Mouse (Mus musculus) hindlimb bud, embryonic 11.5 days (tissue): ENCODE measurements around the gene Hist1h4f.
"Not testable (repeated sequence)": the region's sequence is repeated elsewhere in the genome, so short reads cannot be mapped to it uniquely, and the experiment has no call there.

Experiments
- DNase-seq: peaks from one replicate; pipeline ENCODE4 v3.0.0-alpha.2; 2012; ENCODE audit warnings: low read depth, low spot score; ENCODE audit errors: extremely low spot score

The Hist1h4f gene

GRCm38 (mm10) chr13:23555839-23556416 lies 4.5 kb upstream of the Hist1h4f start:
- no peak for DNase-seq

GRCm38 (mm10) chr13:23554925-23555838 lies 3.7 kb upstream of the Hist1h4f start:
- no peak for DNase-seq

DNA sequence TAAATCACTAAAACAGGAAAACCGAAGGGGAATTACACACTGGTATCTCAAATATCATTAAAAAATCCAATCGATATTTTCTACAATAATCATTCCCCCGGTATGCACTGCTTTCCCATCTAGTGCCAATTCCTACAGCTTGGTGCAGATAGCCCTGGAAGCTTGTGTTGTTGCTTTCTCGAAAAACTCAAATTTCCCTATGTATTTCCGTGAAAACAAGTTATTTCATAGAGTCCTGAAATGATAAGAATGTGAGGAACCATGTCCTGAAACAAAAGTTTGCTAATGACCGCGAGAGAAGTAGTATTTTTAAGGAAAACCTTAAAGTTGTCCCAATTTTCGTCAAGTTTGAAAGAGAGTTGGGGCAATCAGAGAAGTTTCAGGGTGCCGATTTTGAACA lies 2.9 kb upstream of the Hist1h4f start:
- DNase-seq = no peak

DNA sequence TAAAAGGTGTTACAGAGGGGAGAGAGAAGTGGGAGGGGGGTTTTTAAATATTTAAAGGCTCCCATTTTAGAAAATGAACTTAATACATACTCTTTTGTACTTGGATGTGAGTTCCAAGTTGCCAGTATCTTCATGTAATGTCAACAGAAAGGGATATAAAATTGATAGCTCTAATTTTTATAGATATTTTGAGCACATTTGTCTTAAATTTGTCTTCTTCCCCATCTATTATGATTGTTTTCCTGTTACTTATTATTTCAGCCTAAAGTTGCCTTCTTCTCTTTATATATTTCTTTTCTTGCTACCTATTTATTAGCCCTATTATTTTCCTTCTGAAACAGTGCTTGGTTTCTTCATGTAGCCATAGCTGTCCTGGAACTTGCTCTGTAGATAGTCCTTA lies 1.5 kb upstream of the Hist1h4f start, which contains the start of gene Hist1h1d:
Gene Hist1h1d (plus strand): TSS at position 301 of the 400 bp plus-strand sequence.
- no peak for DNase-seq

DNA sequence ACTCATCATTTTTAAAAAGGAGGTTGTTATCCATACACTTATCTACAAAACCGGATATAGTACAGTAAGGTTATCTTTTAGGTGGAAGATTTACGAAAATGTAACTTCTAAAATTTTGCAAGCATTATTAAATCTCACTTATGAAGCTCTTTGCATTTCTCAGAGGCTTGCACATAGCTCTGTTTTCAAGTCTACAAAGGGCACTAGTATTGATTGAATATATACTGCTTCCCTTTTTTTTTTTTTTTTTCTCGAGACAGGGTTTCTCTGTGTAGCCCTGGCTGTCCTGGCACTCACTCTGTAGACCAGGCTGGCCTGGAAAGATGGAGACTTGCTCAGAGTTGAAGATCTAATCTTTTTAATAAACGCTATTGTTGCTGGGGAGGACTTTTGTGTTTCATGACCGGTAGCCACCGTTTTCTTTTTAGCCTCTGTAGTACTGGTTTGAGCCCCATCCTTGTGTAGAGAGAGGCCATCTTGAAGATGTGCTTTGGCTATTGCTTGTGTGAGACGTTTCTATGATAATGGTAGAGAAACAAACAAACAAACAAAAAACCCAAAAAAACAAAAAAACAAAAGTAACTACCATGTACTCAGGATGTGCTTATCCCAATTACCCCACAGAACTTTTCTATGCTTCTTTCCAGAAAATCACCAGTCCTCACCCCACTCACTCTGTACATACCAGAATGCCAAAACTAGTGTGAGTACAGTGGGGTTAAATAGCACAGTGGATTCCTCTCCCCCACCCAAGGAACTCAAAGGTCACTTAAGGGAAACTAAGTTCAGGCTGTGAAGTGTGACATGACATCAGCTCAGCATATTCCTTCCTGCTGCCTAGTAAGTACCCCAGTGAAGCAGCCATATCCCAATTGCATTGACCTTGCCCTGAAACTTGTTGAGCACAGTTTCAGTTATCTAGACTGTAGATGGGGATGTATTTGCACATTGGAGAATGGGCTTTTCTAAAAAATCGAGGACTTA lies 775 bp upstream of the Hist1h4f start:
- DNase-seq = no peak

DNA sequence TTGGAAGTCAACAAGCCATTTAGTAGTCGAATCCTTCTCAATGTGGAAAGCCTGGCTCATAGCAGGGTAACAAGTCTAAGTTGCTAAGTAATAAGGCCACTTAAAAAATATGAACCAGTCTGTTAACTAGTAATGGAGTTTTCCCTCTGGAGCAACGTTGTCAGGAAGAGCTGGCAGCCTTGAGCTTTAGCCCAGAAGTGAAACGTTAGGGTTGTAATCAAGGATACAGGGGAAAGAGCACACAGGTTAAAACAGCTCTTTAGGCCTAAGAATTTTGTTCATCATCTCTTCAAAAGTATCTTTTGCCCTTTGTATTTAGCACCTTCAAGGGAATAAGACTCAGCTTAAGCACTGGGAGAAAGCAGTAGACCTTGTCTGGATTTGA lies 695 bp downstream of the Hist1h4f start:
- no peak for DNase-seq

- no peak for DNase-seq
These were observed 4.8 kb downstream of the Hist1h4f start for GRCm38 (mm10) chr13:23546694-23547093.

DNA sequence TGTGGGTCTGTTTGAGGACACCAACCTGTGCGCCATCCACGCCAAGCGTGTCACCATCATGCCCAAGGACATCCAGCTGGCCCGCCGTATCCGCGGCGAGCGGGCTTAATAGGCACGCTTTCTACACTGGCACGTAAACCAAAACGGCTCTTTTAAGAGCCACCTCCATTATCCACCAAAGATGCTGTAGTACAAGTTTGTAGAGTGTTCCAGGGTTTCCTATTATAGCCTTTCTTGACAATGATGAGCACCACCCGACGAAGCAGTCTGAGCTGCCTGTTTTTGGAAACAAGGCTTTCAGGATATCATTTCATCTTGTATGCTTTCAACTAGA lies 6.7 kb downstream of the Hist1h4f start:
- DNase-seq = not testable (repeated sequence)

DNA sequence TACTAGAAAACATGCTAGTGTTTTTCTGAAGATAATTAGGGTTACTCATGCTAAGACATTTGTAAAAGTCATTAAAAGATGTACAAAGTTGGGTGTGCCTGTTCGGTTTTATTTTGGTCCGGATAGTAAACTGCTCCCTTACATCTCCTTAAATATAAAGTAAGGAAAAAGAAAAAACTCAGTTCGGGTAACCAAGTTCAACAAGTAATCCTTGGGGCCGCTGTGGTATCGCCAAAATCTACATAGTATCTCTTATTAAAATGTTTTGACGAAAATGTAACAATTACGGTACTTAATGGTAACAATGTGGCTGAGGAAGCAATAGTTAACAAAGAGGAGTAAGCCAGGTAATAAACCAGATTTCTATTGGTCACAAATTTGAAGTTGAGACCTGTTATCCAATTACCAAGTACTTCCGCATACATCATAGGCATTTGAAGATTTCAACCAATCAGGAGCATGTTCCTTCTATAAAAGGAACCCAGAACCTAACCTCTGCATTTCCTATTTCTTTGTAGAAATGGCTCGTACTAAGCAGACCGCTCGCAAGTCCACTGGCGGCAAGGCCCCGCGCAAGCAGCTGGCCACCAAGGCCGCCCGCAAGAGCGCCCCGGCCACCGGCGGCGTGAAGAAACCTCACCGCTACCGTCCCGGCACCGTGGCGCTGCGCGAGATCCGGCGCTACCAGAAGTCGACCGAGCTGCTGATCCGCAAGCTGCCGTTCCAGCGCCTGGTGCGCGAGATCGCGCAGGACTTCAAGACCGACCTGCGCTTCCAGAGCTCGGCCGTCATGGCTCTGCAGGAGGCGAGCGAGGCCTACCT lies 7.3 kb downstream of the Hist1h4f start, which contains the start of gene Hist1h3f:
Gene Hist1h3f (plus strand): TSS at position 88 of the 822 bp plus-strand sequence.
- DNase-seq = peak; percentile 100

- not testable (repeated sequence) for DNase-seq
These were observed 8.3 kb downstream of the Hist1h4f start, which contains the start of gene Hist1h2bh for GRCm38 (mm10) chr13:23542999-23543607. Gene Hist1h2bh, minus strand, starts transcription at chr13:23543392.

DNA sequence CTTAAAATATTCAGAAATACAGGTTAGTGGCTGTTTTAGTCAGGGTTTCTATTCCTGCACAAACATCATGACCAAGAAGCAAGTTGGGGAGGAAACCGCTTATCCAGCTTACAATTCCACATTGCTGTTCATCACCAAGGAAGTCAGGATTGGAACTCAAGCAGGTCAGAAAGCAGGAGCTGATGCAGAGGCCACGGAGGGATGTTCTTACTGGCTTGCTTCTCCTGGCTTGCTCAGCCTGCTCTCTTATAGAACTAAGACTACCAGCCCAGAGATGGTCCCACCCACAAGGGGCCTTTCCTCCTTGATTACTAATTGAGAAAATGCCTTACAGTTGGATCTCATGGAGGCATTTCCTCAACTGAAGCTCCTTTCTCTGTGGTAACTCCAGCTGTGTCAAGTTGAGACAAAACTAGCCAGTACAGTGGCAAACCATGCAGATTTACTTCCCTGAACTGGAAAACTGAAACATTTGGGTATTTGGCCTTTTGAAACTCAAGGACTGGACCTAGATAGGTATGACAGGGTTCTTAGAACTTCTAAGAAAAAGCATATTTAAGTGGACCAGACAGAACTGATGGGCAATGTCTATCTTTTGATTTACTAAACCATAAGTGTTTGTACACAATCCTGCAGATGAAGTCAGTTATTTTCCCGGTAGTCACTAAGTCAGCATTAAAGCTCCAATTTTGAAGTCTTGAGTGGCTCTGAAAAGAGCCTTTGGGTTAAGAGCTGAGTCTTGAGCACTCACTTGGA lies 9.0 kb downstream of the Hist1h4f start:
- not testable (repeated sequence) for DNase-seq

- no peak for DNase-seq
These were observed 10.0 kb downstream of the Hist1h4f start for GRCm38 (mm10) chr13:23541497-23541896.

DNA sequence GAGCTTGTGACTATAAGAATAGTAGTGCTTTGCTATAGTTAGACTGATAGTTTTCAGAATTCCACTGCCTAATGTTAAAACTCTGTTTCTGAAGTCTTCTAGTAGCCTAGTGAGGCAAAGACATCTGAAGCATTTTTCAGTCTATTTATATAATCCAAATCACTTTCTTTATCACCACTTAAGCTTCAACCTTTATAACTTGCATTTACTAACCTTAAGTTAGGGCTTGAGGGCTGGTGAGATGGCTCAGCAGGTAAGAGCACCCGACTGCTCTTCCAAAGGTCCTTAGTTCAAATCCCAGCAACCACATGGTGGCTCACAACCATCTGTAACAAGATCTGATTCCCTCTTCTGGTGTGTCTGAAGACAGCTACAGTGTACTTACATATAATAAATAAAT lies 11.6 kb downstream of the Hist1h4f start:
- not testable (repeated sequence) for DNase-seq

GRCm38 (mm10) chr13:23538249-23538648 lies 13.2 kb downstream of the Hist1h4f start:
- DNase-seq = no peak

DNA sequence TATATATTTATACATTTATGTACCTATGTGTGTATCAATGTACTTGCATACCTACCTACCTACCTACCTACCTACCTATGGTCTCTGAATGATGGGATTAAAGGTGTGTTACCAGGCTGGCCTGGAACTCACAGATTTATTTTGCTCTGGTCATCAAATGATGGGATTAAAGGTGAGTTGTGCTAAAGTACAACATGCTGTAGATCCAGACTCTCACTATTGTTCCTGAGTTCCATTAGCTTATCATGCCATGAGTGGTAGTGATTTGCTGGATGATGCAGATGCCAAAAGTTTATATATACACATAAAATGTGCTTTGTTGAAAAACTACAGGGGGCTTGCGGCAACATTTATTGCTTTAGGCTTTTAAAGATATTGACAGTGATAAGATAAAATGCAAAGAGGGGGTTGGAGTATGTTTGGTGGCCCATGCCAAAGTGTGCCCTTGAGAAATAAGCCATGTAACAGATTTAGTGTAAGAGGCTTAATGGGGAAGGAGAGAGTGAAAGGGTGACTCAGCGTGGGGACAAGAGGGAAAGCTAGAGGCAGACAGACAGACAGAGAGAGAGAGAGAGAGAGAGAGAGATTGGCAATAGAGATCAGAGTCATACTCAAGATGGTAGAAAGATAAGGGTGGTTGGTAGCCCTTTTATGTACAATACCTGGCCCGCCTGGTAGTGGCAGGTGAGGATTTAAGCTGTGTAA lies 14.3 kb downstream of the Hist1h4f start:
- no peak for DNase-seq

GRCm38 (mm10) chr13:23536076-23536822 lies 15.2 kb downstream of the Hist1h4f start:
- DNase-seq = no peak
